9 mouse cellular contexts compared by ENCODE assay signal in genomic region chr3:154364604-154365209, GRCm38 (mm10). TPM values are rescaled to one million over a fixed set of nuclear protein-coding genes. Genes with fewer than 3 reads are reported as not detected.
A peak's percentile ranks its signal among the peaks of the same experiment; 100 is the strongest.
DNase-seq lines count a peak whose midpoint lies in the region; ATAC-seq and TF ChIP-seq lines count a peak whose summit lies in the region.
"Had no signal": no experiment of that assay in that cellular context is flagged by ENCODE, and none has a peak within 500 bp of the region (broad histone marks: within the 10 kb centered on the region; RNA-seq: fewer than 3 reads in every experiment).

No protein-coding gene starts in this region.

- no peaks in the 10 kb centered on the region for H3K4me1 ChIP-seq in ES-Bruce4 (ENCODE audit: control insufficient read depth, insufficient read depth, low read length)
- peaks cover 42% of the 10 kb centered on the region for H3K4me1 ChIP-seq in embryonic facial prominence, embryonic 10.5 days
- H3K4me1 ChIP-seq: megakaryocyte, embryonic 14.5 days had no signal

- TF ChIP-seq POLR2A in ES-Bruce4 (IDR thresholded peaks at IDR 0.05; ENCODE audit: insufficient read depth, low read length) = no peak

- no peaks in the 10 kb centered on the region for H3K27me3 ChIP-seq in ES-Bruce4 (ENCODE audit: control insufficient read depth, insufficient read depth, low read length, poor library complexity, severe bottlenecking)
- H3K27me3 ChIP-seq in embryonic facial prominence, embryonic 10.5 days (replicated peaks; ENCODE audit: low read depth, poor library complexity, severe bottlenecking) = 0 out of 2 replicates have a peak, but pooled peaks cover 2% of the 10 kb centered on the region
- H3K27me3 ChIP-seq: megakaryocyte, embryonic 14.5 days had no signal

- H3K9ac ChIP-seq in ES-Bruce4 (ENCODE audit: low read depth, poor library complexity, severe bottlenecking) = no peak overlapping the region

- TF ChIP-seq EP300 in ES-Bruce4 (IDR thresholded peaks at IDR 0.05; ENCODE audit: insufficient read depth, low read depth, low read length) = no peak

- intact Hi-C loops in gastrocnemius, adult 2 months (cut with DNase I) = no loop called here

- WGBS in embryonic facial prominence, embryonic 10.5 days = 26% methylated on average over 10 of the region's 10 CpGs

- TF ChIP-seq CTCF in gastrocnemius, adult 2 months (IDR thresholded peaks at IDR 0.05) = peak; percentile 48
- peak; percentile 87 for TF ChIP-seq CTCF in ES-Bruce4 (IDR thresholded peaks at IDR 0.05; ENCODE audit: low read depth, low read length)

- H3K9me3 ChIP-seq in ES-Bruce4 (replicated peaks; ENCODE audit: control insufficient read depth, insufficient read depth, low read length, poor library complexity, severe bottlenecking) = no peaks in the 10 kb centered on the region
- H3K9me3 ChIP-seq in embryonic facial prominence, embryonic 10.5 days = no peaks in the 10 kb centered on the region

- no peak for DNase-seq in gastrocnemius, adult 2 months
- DNase-seq in gastrocnemius, adult 18-20 months (ENCODE audit: low spot score) = no peak
- DNase-seq in embryonic facial prominence, embryonic 10.5 days (ENCODE audit: low spot score) = peak; percentile 74
- peak; percentile 30 to 60 for DNase-seq in kidney, postnatal 36 days
- peak; percentile 48 for DNase-seq in ovary, postnatal 36 days (ENCODE audit: low spot score)
- no peak for DNase-seq in urinary bladder, adult 2 months (ENCODE audit: low spot score)

- H3K36me3 ChIP-seq in ES-Bruce4 (ENCODE audit: control insufficient read depth, insufficient read depth, low read length, poor library complexity, severe bottlenecking) = no peaks in the 10 kb centered on the region
- H3K36me3 ChIP-seq in embryonic facial prominence, embryonic 10.5 days (replicated peaks) = no peaks in the 10 kb centered on the region

- no peak for ATAC-seq in erythroblast, adult 5-6 weeks (replicated peaks; ENCODE audit: low FRiP score, poor library complexity, severe bottlenecking)

- H3K27ac ChIP-seq in gastrocnemius, adult 2 months = no peak overlapping the region
- H3K27ac ChIP-seq in ES-Bruce4 (ENCODE audit: insufficient read depth, low read length) = no peak overlapping the region
- peak overlapping the region; percentile 40 for H3K27ac ChIP-seq in embryonic facial prominence, embryonic 10.5 days (replicated peaks)

- H3K4me3 ChIP-seq in gastrocnemius, adult 2 months = no peak overlapping the region
- no peak overlapping the region for H3K4me3 ChIP-seq in ES-Bruce4 (ENCODE audit: low read depth, low read length)
- no peak overlapping the region for H3K4me3 ChIP-seq in embryonic facial prominence, embryonic 10.5 days
- H3K4me3 ChIP-seq: megakaryocyte, embryonic 14.5 days had no signal

RNA-seq across cellular contexts. Expression of gene Lhx8, which starts 34.2 kb away (rescaled TPM):
- under 1 TPM in 1 of 2 experiments, not detected in 1; 0.11 TPM for total RNA-seq in gastrocnemius, adult 2 months (2021)
- total RNA-seq in gastrocnemius, adult 18-20 months (2021) = not detected
- not detected in 2 replicates for polyA plus RNA-seq in ES-Bruce4 (2011; ENCODE audit: insufficient read depth, insufficient read length, low read depth, missing spikeins)
- polyA plus RNA-seq in embryonic facial prominence, embryonic 10.5 days (2016; fragmentation: Nextera tagmentation; extraction: Ambion mirVana) = 59.5 and 63.6 TPM in 2 replicates
- polyA plus RNA-seq in urinary bladder, adult 2 months (2012; rRNA removed) = not detected in 2 replicates
- total RNA-seq in erythroblast, adult 5-6 weeks (2015; ENCODE audit: low replicate concordance) = not detected in 2 replicates
- total RNA-seq in erythroblast, adult 5-6 weeks (2017; ENCODE audit: low replicate concordance) = not detected in 2 replicates

Comparison
In these comparisons a context has a peak if more than half of its experiments do, and no peak if none do; other contexts are left out.
1. DNase-seq: peak in embryonic facial prominence, embryonic 10.5 days (single experiment), kidney, postnatal 36 days (2 of 2) and ovary, postnatal 36 days (single experiment); none in gastrocnemius, adult 2 months (single experiment), gastrocnemius, adult 18-20 months (single experiment) and urinary bladder, adult 2 months (single experiment).